Mouse (Mus musculus) thymus, adult 2 months (tissue): ENCODE data around the gene Plcxd1. TPM values are rescaled to one million over a fixed set of nuclear protein-coding genes. Genes with fewer than 3 reads are reported as not detected.

Experiments used
- DNase-seq: peaks from one replicate; pipeline ENCODE4 v3.0.0; 2021
- H3K27ac ChIP-seq: fragments of 200-500 bp; 2 replicates; pipeline ENCODE4 v1.5.1; 2012; ENCODE audit warnings: low read length, control low read depth; ENCODE audit not compliant: control insufficient read depth, insufficient read depth
- H3K27me3 ChIP-seq: fragments of 200-500 bp; 2 replicates; pipeline ENCODE4 v1.6.1; 2012; ENCODE audit warnings: mild to moderate bottlenecking, low read length, moderate library complexity, mixed read lengths; ENCODE audit not compliant: control insufficient read depth, insufficient read depth
- H3K36me3 ChIP-seq: fragments of 200-500 bp; 2 replicates; pipeline ENCODE4 v1.6.1; 2012; ENCODE audit warnings: mild to moderate bottlenecking, low read length, moderate library complexity; ENCODE audit not compliant: control insufficient read depth, insufficient read depth
- H3K4me1 ChIP-seq: fragments of 200-500 bp; replicated peaks from 2 replicates; pipeline ENCODE4 v1.6.1; 2012; ENCODE audit warnings: low read length; ENCODE audit not compliant: control insufficient read depth, insufficient read depth
- H3K4me3 ChIP-seq: fragments of 200-500 bp; 2 replicates; pipeline ENCODE4 v1.5.1; 2012; ENCODE audit warnings: mild to moderate bottlenecking, low read length, control low read depth, moderate library complexity; ENCODE audit not compliant: control insufficient read depth, insufficient read depth
- CTCF ChIP-seq: fragments of 200-500 bp; IDR thresholded peaks from 2 replicates; pipeline ENCODE4 v1.5.1; 2012; ENCODE audit warnings: mild to moderate bottlenecking, control low read depth, low read length, moderate library complexity, borderline replicate concordance; ENCODE audit not compliant: control insufficient read depth, poor library complexity, insufficient read depth; ENCODE audit errors: extremely low read depth
- POLR2A ChIP-seq: fragments of 200-500 bp; IDR thresholded peaks from 2 replicates; pipeline ENCODE4 v1.6.1; 2012; ENCODE audit warnings: mild to moderate bottlenecking, low read length, control low read depth, moderate library complexity; ENCODE audit not compliant: control insufficient read depth, poor library complexity, insufficient read depth; ENCODE audit errors: extremely low read depth
- WGBS: fragments of 180-500 bp; shearing (Covaris S2); methylation state at CpG from one replicate; pipeline ENCODE4 v1.1.7; 2018; 5-methylcytosine and 5-hydroxymethylcytosine counted together
- polyA plus RNA-seq: library from polyadenylated mRNA; depleted of rRNA; stranded (reverse); fragments of >200 nt; gene quantifications from 2 replicates; pipeline ENCODE4 v1.2.3, GENCODE M21; 2012

Gene Plcxd1
- polyA plus RNA-seq, 1 experiment, result 3.9 TPM

- Histone ChIP-seq H3K4me3 (peak within 1 kb of the TSS; percentile 55), H3K4me1 (peaks cover 17% of the 10 kb centered on the region), H3K36me3 (no peaks in the 10 kb centered on the region), H3K27me3 (no peaks in the 10 kb centered on the region), H3K27ac (peak within 1 kb of the TSS; percentile 75)
- TF ChIP-seq POLR2A (peak; percentile 82), CTCF (no peak)
- DNase-seq, result peak; percentile 90
- WGBS, result under 1% methylated on average over 25 of the region's 25 CpGs
These were observed 5.5 kb upstream of the Plcxd1 start, which contains the start of gene Gm35315 for GRCm38 (mm10) chr5:110094030-110094846. TSS of gene Gm35315 (minus strand) at chr5:110094420.

GRCm38 (mm10) chr5:110094847-110095213 is 4.9 kb upstream of the Plcxd1 start:
- peaks cover 23% of the 10 kb centered on the region for H3K4me1 ChIP-seq
- no peaks in the 10 kb centered on the region for H3K27me3 ChIP-seq
- 2% methylated on average over 4 of the region's 4 CpGs for WGBS
- H3K27ac ChIP-seq, result peak overlapping the region; percentile 75
- peak overlapping the region; percentile 55 for H3K4me3 ChIP-seq
- no peak for DNase-seq
- H3K36me3 ChIP-seq, result no peaks in the 10 kb centered on the region
- TF ChIP-seq CTCF, result no peak
- no peak for TF ChIP-seq POLR2A

- Histone ChIP-seq H3K4me3 (no peak overlapping the region), H3K27ac (peak overlapping the region; percentile 2; the same call in 1 of the 2 replicates), H3K36me3 (no peaks in the 10 kb centered on the region; the same call in 1 of the 2 replicates), H3K4me1 (peaks cover 46% of the 10 kb centered on the region), H3K27me3 (no peaks in the 10 kb centered on the region)
- WGBS, result 13% methylated on average over 1 of the region's 1 CpGs
- no peak for DNase-seq
- TF ChIP-seq POLR2A (no peak; the same call in 1 of the 2 replicates), CTCF (no peak)
These were observed 735 bp upstream of the Plcxd1 start for GRCm38 (mm10) chr5:110098991-110099477.

- no peak overlapping the region for H3K27ac ChIP-seq
- 4% methylated on average over 37 of the region's 37 CpGs for WGBS
- peak; percentile 62 for DNase-seq
- TF ChIP-seq POLR2A, result no peak
- no peak for TF ChIP-seq CTCF
- peak overlapping the region; percentile 46 for H3K4me3 ChIP-seq
- H3K36me3 ChIP-seq, result peaks cover 3% of the 10 kb centered on the region; the same call in 1 of the 2 replicates
- peaks cover 39% of the 10 kb centered on the region for H3K4me1 ChIP-seq
- H3K27me3 ChIP-seq, result no peaks in the 10 kb centered on the region
These were observed 1.3 kb downstream of the Plcxd1 start for GRCm38 (mm10) chr5:110100921-110101631.

GRCm38 (mm10) chr5:110101716-110102347 is 2.1 kb downstream of the Plcxd1 start:
- Histone ChIP-seq H3K4me1 (peaks cover 45% of the 10 kb centered on the region), H3K27ac (no peak overlapping the region), H3K4me3 (peak overlapping the region; percentile 46), H3K36me3 (peaks cover 3% of the 10 kb centered on the region; the same call in 1 of the 2 replicates), H3K27me3 (no peaks in the 10 kb centered on the region)
- DNase-seq, result peak; percentile 37
- 28% methylated on average over 34 of the region's 34 CpGs for whole genome bisulfite sequencing
- no peak for TF ChIP-seq CTCF
- no peak for TF ChIP-seq POLR2A

- H3K4me3 ChIP-seq, result no peak overlapping the region
- peaks cover 49% of the 10 kb centered on the region for H3K4me1 ChIP-seq
- peaks cover 3% of the 10 kb centered on the region; the same call in 1 of the 2 replicates for H3K36me3 ChIP-seq
- TF ChIP-seq POLR2A (no peak), CTCF (no peak)
- DNase-seq, result no peak
- no peak overlapping the region for H3K27ac ChIP-seq
- 97% methylated on average over 13 of the region's 13 CpGs for WGBS
- no peaks in the 10 kb centered on the region for H3K27me3 ChIP-seq
These were observed 2.7 kb downstream of the Plcxd1 start for GRCm38 (mm10) chr5:110102429-110102828.
